Mouse (Mus musculus) erythroblast, embryonic 14.5 days (primary cell): ENCODE data around the gene Tbxas1.

ENCODE experiments used
- GATA1 ChIP-seq: IDR thresholded peaks from 2 replicates; pipeline ENCODE4 v1.6.1; 2012; ENCODE audit warnings: low read length, inconsistent platforms, mixed read lengths
- TAL1 ChIP-seq: IDR thresholded peaks from 3 replicates; pipeline ENCODE4 v1.6.1; 2012; ENCODE audit warnings: low read length, inconsistent platforms, mixed read lengths

GRCm38 (mm10) chr6:39050836-39051235 is 175.6 kb downstream of the Tbxas1 start:
- TF ChIP-seq GATA1 (no peak), TAL1 (no peak)
